Mouse (Mus musculus) hindbrain, postnatal 0 days (tissue): Measurements from ENCODE around the gene Ldb1. TPM values are rescaled to one million over a fixed set of nuclear protein-coding genes. Genes with fewer than 3 reads are reported as not detected.
A peak's percentile ranks its signal among the peaks of the same experiment; 100 is the strongest.

Experiments used
- ATAC-seq: fragments of 200-750 bp; cut with Nextera tagmentation; 2 replicates; pipeline ENCODE4 v1.8.0; 2017; ENCODE audit warnings: mild to moderate bottlenecking, moderate TSS enrichment, moderate library complexity
- DNase-seq: peaks from one replicate; pipeline ENCODE4 v3.0.0-alpha.2; 2015; ENCODE audit warnings: low spot score
- H3K27ac ChIP-seq: fragments of 300-500 bp; sonication (generic); 2 replicates; pipeline ENCODE4 v1.5.1; 2014; ENCODE audit warnings: mild to moderate bottlenecking
- H3K27me3 ChIP-seq: fragments of 300-500 bp; sonication (generic); 2 replicates; pipeline ENCODE4 v1.6.1; 2014; ENCODE audit warnings: low read length, mixed read lengths; ENCODE audit not compliant: insufficient read depth
- H3K36me3 ChIP-seq: fragments of 300-500 bp; sonication (generic); 2 replicates; pipeline ENCODE4 v1.6.1; 2014; ENCODE audit warnings: low read length, mixed read lengths; ENCODE audit not compliant: insufficient read depth
- H3K4me1 ChIP-seq: fragments of 300-500 bp; sonication (generic); 2 replicates; pipeline ENCODE4 v1.6.1; 2014; ENCODE audit warnings: antibody characterized with exemption, low read length, mixed read lengths; ENCODE audit not compliant: insufficient read depth
- H3K4me2 ChIP-seq: fragments of 300-500 bp; sonication (generic); 2 replicates; pipeline ENCODE4 v1.6.1; 2014; ENCODE audit warnings: low read depth, mild to moderate bottlenecking, low read length, moderate library complexity, mixed read lengths
- H3K4me3 ChIP-seq: fragments of 300-500 bp; sonication (generic); 2 replicates; pipeline ENCODE4 v1.5.1; 2014; ENCODE audit warnings: low read length
- H3K9ac ChIP-seq: fragments of 300-500 bp; sonication (generic); replicated peaks from 2 replicates; pipeline ENCODE4 v1.6.1; 2014; ENCODE audit warnings: mild to moderate bottlenecking, low read length, moderate library complexity, mixed read lengths
- H3K9me3 ChIP-seq: fragments of 300-500 bp; sonication (generic); 2 replicates; pipeline ENCODE4 v1.6.1; 2016; ENCODE audit warnings: low read length, mixed read lengths
- CTCF ChIP-seq: IDR thresholded peaks from 2 replicates; pipeline ENCODE4 v1.5.1; 2016; ENCODE audit warnings: antibody characterized with exemption, control low read depth, low read depth
- WGBS: fragments of 180-500 bp; shearing (Covaris S2); extraction: QIAGEN DNeasy Blood & Tissue Kit; methylation state at CpG from one replicate; pipeline ENCODE4 v1.1.7; 2014; 5-methylcytosine and 5-hydroxymethylcytosine counted together
- polyA plus RNA-seq: library from polyadenylated mRNA; unstranded; fragments of >200 nt; fragmentation: Nextera tagmentation; extraction: Ambion mirVana; gene quantifications from 2 replicates; pipeline ENCODE4 v1.2.1, GENCODE M21; 2015
- total RNA-seq: library from RNA; depleted of rRNA; stranded (reverse); fragments of >200 nt; gene quantifications from 2 replicates; pipeline ENCODE4 v1.2.3, GENCODE M21; 2014

Ldb1 gene
- total and polyA plus RNA-seq, 2 experiments from 2014 or later, result 83.0 to 140 TPM

DNA sequence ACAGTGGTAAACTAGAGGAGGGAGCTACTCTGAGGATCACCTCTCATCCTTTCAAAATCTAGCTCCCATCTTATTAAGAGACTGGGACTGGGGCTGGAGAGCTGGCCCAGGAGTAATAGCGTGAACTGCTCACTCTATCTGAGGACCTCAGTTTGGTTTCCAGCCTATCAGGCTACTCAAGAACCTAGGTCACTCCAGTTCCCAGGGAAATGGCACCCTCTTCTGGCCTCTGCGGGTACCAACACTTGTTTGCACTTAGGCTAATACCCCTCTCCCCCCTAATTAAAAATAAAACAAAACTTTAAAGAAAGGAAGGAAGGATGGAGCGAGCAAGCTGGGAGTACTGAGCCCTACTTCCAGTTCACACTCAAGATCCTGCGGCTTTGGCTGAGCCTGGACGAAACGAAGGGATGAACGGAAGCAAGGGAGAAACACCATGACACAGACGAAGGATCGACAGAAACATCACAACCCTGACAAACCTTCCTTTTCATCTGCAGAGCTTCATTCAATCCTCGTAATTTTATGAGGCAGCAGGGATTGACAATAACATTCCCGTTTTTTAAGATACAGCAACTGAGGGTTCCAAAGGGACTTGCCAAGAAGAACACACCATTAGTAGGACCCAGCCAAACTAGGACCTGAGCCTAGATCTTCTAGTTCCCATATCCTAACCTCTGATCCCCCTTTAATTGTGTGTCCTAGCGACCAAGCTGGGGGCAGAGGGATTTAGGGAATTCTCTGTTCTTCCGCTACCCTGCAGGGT lies 8.4 kb downstream of the Ldb1 start:
- DNase-seq (peak; percentile 39), ATAC-seq (no peak)
- H3K4me2 ChIP-seq, result peak overlapping the region; percentile 82
- H3K9me3 ChIP-seq, result no peaks in the 10 kb centered on the region
- H3K4me1 ChIP-seq, result peaks cover 30% of the 10 kb centered on the region
- H3K36me3 ChIP-seq, result peaks cover 44% of the 10 kb centered on the region
- 61% methylated on average over 13 of the region's 13 CpGs for WGBS
- H3K27ac ChIP-seq, result peak overlapping the region; percentile 51; the same call in 1 of the 2 replicates
- H3K9ac ChIP-seq, result peak overlapping the region; percentile 28; the same call in 1 of the 2 replicates
- peak overlapping the region; percentile 58 for H3K4me3 ChIP-seq
- no peaks in the 10 kb centered on the region for H3K27me3 ChIP-seq
- peak; percentile 50 for TF ChIP-seq CTCF

DNA sequence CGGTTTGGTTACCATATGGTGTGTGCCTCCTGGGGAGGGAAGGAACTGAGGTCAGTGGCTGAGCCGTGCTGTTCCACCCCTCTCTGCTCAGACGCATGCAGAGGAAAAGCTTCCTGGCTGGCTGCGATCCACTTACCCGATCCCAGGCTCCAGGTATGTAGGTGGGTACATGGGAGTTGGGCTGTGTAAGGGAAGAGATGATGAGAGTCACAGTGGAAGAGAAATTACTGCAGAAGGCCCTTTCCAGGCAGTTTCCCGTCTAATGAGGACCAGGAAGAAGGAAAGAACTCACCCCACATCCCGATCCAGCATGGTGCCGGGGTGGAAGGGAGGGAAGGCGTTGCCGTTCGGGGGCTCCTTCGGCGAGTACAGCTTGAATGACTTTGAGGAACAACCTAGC lies 9.0 kb downstream of the Ldb1 start:
- Histone ChIP-seq H3K9ac (no peak overlapping the region), H3K9me3 (no peaks in the 10 kb centered on the region), H3K4me2 (no peak overlapping the region), H3K36me3 (peaks cover 45% of the 10 kb centered on the region), H3K4me3 (no peak overlapping the region), H3K4me1 (peaks cover 23% of the 10 kb centered on the region), H3K27ac (no peak overlapping the region), H3K27me3 (no peaks in the 10 kb centered on the region)
- 81% methylated on average over 13 of the region's 13 CpGs for WGBS
- TF ChIP-seq CTCF, result no peak
- ATAC-seq (no peak), DNase-seq (no peak)

DNA sequence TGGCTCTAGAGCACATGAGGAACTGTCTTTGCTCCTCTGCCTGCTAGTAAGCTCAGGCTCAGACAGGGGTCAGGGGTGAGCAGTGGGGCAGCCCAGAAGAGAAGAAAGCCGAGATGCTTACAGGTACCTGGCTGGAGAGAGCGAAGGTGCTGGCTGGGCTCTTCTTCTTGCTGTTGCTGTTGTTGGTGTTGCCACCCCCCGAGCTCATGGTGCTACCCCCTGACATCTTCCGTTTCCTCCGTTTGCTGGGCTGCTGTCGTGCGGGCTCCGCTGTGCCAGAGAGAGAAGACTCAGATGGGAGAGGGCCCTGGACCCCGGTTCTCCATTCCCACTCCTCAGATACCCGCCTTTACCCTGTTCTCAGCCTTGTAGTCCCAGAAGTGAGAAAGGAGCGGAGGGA lies 11.1 kb downstream of the Ldb1 start:
- no peaks in the 10 kb centered on the region for H3K9me3 ChIP-seq
- WGBS, result 91% methylated on average over 11 of the region's 11 CpGs
- H3K9ac ChIP-seq, result no peak overlapping the region
- no peak overlapping the region for H3K4me3 ChIP-seq
- H3K27me3 ChIP-seq, result no peaks in the 10 kb centered on the region
- peaks cover 45% of the 10 kb centered on the region for H3K36me3 ChIP-seq
- H3K4me2 ChIP-seq, result no peak overlapping the region
- H3K4me1 ChIP-seq, result peaks cover 14% of the 10 kb centered on the region
- TF ChIP-seq CTCF, result no peak
- no peak for DNase-seq
- H3K27ac ChIP-seq, result no peak overlapping the region
- no peak for ATAC-seq

DNA sequence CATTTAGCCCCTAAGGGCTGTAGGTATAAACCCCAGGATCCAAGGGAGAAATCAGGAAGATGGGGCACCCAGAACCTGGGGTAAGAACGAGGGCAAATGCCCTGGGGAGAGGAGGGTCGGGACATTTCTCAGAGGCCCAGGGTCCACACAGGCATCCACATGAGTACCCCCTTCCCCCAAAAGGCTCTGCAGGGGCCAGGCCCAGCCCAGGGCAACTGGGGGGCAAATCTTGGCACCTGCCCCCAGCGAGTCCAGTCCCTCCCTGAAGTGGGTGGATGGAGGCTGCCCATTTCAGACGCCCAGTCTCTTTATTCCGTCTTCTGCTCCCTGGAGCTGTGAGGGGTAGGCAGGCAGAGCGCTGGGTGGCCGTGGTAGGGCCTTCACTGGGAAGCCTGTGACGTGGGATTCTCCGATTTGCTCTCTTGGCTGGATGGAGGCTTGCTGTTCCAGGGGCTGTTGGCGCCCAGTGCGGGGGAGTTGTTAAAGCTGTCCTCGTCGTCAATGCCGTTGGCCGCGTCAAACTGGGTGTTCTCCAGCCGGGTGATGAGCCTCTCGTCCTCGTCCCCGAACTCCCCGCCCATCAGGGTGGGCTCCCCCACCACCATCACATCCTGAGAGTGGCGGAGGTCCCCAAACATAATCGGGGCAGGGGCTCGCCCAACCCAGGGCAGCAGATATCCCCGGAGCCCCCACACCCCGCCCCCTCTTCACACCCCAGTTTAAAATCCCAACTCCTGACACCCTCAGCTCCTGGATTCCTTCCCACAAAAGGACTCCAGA lies 12.1 kb downstream of the Ldb1 start:
- DNase-seq (no peak), ATAC-seq (no peak)
- WGBS, result 72% methylated on average over 26 of the region's 26 CpGs
- Histone ChIP-seq H3K36me3 (peaks cover 45% of the 10 kb centered on the region), H3K4me3 (no peak overlapping the region), H3K9me3 (no peaks in the 10 kb centered on the region), H3K27ac (no peak overlapping the region), H3K4me1 (peaks cover 11% of the 10 kb centered on the region), H3K4me2 (no peak overlapping the region), H3K9ac (no peak overlapping the region), H3K27me3 (no peaks in the 10 kb centered on the region)
- TF ChIP-seq CTCF, result no peak

DNA sequence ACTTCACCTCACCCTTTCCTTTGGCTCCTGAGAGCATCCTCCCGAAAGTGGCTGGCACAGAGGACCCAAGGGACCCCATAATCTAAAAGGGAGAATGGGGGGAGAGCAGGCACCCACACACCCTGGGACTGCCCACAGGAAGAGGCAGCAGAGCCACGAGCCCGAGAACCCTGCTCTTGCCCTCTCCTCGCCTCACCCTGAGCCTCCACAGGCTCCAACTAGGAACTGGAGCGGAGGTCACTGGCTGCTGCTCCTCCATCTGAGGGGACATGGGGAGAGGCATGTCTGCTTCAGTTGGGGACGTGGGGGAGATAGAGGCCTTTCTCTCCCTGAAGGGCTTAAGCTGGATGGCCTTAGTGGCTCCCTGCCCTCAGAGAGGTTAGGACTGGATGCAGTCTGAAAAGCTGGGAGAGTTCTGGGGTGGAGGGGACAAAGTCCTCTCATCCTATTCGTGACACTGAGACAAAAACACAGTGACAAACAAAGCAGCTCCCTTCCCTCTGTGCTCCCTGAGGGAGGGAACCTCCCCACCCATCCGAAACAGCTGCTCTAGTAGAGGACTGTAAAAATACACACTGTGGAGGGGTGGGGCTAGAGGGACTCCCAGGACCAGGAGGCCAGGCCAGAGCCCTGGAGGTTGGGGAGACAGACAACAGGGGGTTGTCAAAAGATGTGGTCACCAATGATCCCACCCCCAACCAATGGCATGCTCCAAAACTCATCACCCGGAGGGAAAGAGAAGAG lies 13.2 kb downstream of the Ldb1 start:
- H3K4me3 ChIP-seq, result no peak overlapping the region
- no peaks in the 10 kb centered on the region for H3K9me3 ChIP-seq
- no peak overlapping the region for H3K27ac ChIP-seq
- H3K4me2 ChIP-seq, result no peak overlapping the region
- no peak for TF ChIP-seq CTCF
- peaks cover 45% of the 10 kb centered on the region for H3K36me3 ChIP-seq
- H3K9ac ChIP-seq, result no peak overlapping the region
- DNase-seq (no peak), ATAC-seq (no peak)
- no peaks in the 10 kb centered on the region for H3K27me3 ChIP-seq
- 0 out of 2 replicates have a peak, but pooled peaks cover 3% of the 10 kb centered on the region for H3K4me1 ChIP-seq
- 60% methylated on average over 9 of the region's 9 CpGs for WGBS

DNA sequence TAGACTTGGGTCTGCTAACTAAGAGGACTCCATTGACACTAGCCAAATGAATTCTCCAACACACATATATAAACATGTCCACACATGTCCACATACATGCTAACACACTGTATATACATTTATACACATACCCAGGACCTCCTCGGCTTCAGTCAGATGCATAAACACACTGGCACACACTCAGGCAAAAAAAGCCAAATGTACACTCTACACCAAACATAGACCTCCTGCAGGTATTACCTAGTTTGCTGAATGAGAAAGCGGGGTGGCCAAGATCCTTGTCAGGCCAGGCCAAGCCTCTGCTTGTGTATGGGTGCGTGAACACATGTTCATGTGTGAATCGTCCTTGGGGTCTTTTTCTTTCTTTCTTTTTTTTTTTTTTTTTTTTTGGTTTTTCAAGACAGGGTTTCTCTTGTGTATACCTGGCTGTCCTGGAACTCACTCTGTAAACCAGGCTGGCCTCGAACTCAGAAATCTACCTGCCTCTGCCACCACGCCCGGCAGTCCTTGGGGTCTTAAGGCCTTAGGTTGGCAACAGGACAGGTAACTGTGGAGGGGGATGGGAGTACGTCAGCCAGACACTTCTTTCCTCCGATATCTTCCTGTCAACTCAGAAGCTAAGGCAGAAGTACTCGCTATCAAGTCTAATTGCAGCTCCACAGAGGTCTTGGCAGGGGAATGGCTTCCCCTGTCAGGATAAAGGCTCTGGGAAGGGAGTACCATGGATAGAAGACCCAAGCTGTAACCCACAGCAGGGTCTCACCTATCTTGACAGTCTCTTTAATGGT lies 14.6 kb downstream of the Ldb1 start:
- H3K27ac ChIP-seq, result no peak overlapping the region
- 93% methylated on average over 10 of the region's 10 CpGs for WGBS

More for the DNA sequence above, 14.6 kb downstream of the Ldb1 start:
- Histone ChIP-seq H3K4me3 (no peak overlapping the region), H3K9ac (no peak overlapping the region), H3K27me3 (no peaks in the 10 kb centered on the region), H3K4me1 (no peaks in the 10 kb centered on the region), H3K36me3 (peaks cover 38% of the 10 kb centered on the region), H3K9me3 (no peaks in the 10 kb centered on the region), H3K4me2 (no peak overlapping the region)
- no peak for ATAC-seq
- DNase-seq, result no peak
- no peak for TF ChIP-seq CTCF
